Mouse (Mus musculus) heart, embryonic 16.5 days (tissue): Measurements from ENCODE around the gene Rln1. TPM values are rescaled to one million over a fixed set of nuclear protein-coding genes. Genes with fewer than 3 reads are reported as not detected.

Experiments
- ATAC-seq: fragments of 200-750 bp; cut with Nextera tagmentation; replicated peaks from 2 replicates; pipeline ENCODE4 v1.8.0; 2017; ENCODE audit warnings: moderate number of reproducible peaks; ENCODE audit not compliant: insufficient read depth, low FRiP score; ENCODE audit errors: extremely low read depth
- H3K27ac ChIP-seq: fragments of 300-500 bp; sonication (generic); 2 replicates; pipeline ENCODE4 v1.5.1; 2014; ENCODE audit warnings: mild to moderate bottlenecking, low read length, control low read depth, moderate library complexity
- H3K27me3 ChIP-seq: fragments of 300-500 bp; sonication (generic); 2 replicates; pipeline ENCODE4 v1.6.1; 2014; ENCODE audit warnings: low read length, mixed read lengths; ENCODE audit not compliant: control insufficient read depth, insufficient read depth
- H3K36me3 ChIP-seq: fragments of 300-500 bp; sonication (generic); 2 replicates; pipeline ENCODE4 v1.6.1; 2014; ENCODE audit not compliant: control insufficient read depth, insufficient read depth
- H3K4me1 ChIP-seq: fragments of 300-500 bp; sonication (generic); 2 replicates; pipeline ENCODE4 v1.6.1; 2014; ENCODE audit warnings: low read length, mixed read lengths; ENCODE audit not compliant: control insufficient read depth, insufficient read depth
- H3K4me2 ChIP-seq: fragments of 300-500 bp; sonication (generic); 2 replicates; pipeline ENCODE4 v1.6.1; 2014; ENCODE audit warnings: low read depth, mild to moderate bottlenecking, control low read depth, low read length
- H3K4me3 ChIP-seq: fragments of 300-500 bp; sonication (generic); 2 replicates; pipeline ENCODE4 v1.5.1; 2014; ENCODE audit warnings: mild to moderate bottlenecking, control low read depth, low read length
- H3K9ac ChIP-seq: fragments of 300-500 bp; sonication (generic); 2 replicates; pipeline ENCODE4 v1.6.1; 2014; ENCODE audit warnings: low read length, control low read depth
- H3K9me3 ChIP-seq: fragments of 300-500 bp; sonication (generic); replicated peaks from 2 replicates; pipeline ENCODE4 v1.6.1; 2016; ENCODE audit warnings: low read length; ENCODE audit not compliant: control insufficient read depth
- WGBS: fragments of 180-500 bp; shearing (Covaris S2); extraction: QIAGEN DNeasy Blood & Tissue Kit; methylation state at CpG from one replicate; pipeline ENCODE4 v1.1.7; 2014; 5-methylcytosine and 5-hydroxymethylcytosine counted together
- polyA plus RNA-seq: library from polyadenylated mRNA; unstranded; fragments of >200 nt; fragmentation: Nextera tagmentation; extraction: Ambion mirVana; gene quantifications from 2 replicates; pipeline ENCODE4 v1.2.1, GENCODE M21; 2015

Gene Rln1
- polyA plus RNA-seq, 1 experiment from 2014 or later, result not detected

DNA sequence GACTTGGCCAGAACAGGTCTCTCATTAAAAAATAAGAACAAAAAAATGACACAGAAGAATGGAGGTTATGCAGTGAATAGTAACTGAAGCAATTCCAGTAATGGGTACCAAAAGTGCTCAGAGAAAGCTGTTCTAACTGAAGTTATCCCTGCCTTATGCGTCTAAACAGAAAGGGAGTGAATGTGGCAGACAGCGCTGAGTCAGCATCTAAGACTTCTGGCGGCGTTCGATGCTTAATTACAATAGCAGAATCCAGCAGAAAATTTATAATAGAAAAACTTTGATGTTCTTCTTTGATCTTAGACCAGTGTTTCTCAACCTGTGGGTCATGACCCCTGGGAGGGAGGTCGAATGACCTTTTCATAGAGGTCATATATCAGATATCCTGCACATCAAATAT, 11.2 kb upstream of the Rln1 start:
- Histone ChIP-seq H3K36me3 (peaks cover 3% of the 10 kb centered on the region; the same call in 1 of the 2 replicates), H3K27me3 (no peaks in the 10 kb centered on the region), H3K9me3 (no peaks in the 10 kb centered on the region), H3K4me3 (no peak overlapping the region), H3K27ac (no peak overlapping the region), H3K4me2 (no peak overlapping the region), H3K9ac (no peak overlapping the region), H3K4me1 (no peaks in the 10 kb centered on the region)
- 78% methylated on average over 6 of the region's 6 CpGs for WGBS
- no peak for ATAC-seq

DNA sequence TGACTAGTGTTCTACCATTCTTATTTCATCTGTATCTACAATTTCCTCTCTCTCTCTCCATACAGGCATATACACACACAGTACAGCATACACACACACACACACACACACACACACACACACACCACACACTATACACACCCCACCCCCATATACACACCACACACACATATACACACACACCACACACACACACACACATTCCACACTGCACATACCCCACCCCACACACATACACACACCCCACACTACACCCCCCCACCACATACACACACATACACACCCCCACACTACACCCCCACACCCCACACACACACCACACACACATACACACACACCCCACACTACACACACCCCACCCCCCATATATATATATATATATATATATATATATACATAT, 10.4 kb upstream of the Rln1 start:
- Histone ChIP-seq H3K27me3 (no peaks in the 10 kb centered on the region), H3K4me2 (no peak overlapping the region), H3K27ac (no peak overlapping the region), H3K4me3 (no peak overlapping the region), H3K9me3 (no peaks in the 10 kb centered on the region), H3K4me1 (no peaks in the 10 kb centered on the region), H3K36me3 (peaks cover 3% of the 10 kb centered on the region; the same call in 1 of the 2 replicates), H3K9ac (no peak overlapping the region)
- no peak for ATAC-seq

DNA sequence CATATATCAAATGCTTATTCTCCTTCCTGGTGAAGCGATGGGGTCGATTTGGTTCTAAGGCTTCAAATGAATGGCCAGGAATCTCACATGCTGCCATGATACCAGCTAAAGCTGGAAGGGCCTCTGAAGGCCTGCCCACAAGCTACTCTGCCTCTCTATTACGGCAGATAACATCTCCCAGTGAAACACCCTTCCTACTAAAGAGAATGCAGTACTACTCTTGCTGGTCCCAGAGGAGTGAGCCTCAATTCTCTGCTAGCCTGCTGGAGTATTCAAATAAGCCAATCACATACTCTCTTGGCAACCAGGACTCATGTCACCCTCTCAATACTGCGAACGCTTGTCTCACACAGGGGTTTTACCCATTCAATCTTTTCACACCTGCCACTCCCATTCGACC, 7.8 kb upstream of the Rln1 start:
- Histone ChIP-seq H3K36me3 (no peaks in the 10 kb centered on the region), H3K9me3 (no peaks in the 10 kb centered on the region), H3K4me1 (no peaks in the 10 kb centered on the region), H3K27me3 (no peaks in the 10 kb centered on the region), H3K9ac (no peak overlapping the region), H3K4me2 (no peak overlapping the region), H3K27ac (no peak overlapping the region), H3K4me3 (no peak overlapping the region)
- no peak for ATAC-seq
- 66% methylated on average over 6 of the region's 6 CpGs for WGBS

GRCm38 (mm10) chr19:29341029-29341428, 6.6 kb upstream of the Rln1 start:
- no peak for ATAC-seq
- H3K9ac ChIP-seq, result no peak overlapping the region
- no peaks in the 10 kb centered on the region for H3K4me1 ChIP-seq
- H3K36me3 ChIP-seq, result no peaks in the 10 kb centered on the region
- H3K27ac ChIP-seq, result no peak overlapping the region
- no peaks in the 10 kb centered on the region for H3K27me3 ChIP-seq
- no peak overlapping the region for H3K4me3 ChIP-seq
- 75% methylated on average over 4 of the region's 4 CpGs for WGBS
- no peaks in the 10 kb centered on the region for H3K9me3 ChIP-seq
- no peak overlapping the region for H3K4me2 ChIP-seq

DNA sequence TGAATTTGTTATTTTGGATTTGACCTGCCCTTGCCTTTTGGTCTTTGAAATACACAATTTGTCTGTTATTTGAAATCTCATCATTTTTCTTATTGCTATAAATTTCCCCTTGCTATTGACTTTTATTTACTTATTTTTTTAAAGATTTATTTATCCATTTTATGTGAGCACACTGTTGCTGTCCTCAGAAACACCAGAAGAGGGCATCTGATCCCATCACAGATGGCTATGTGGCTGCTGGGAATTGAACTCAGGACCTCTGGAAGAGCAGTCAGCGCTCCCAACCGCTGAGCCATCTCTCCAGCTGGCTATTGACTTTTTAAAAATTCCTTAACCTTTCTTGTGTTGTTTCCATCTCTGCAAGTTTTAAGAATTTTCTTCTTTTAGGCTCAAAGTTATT, 2.2 kb upstream of the Rln1 start:
- Histone ChIP-seq H3K4me3 (no peak overlapping the region), H3K36me3 (no peaks in the 10 kb centered on the region), H3K27me3 (no peaks in the 10 kb centered on the region), H3K9ac (no peak overlapping the region), H3K27ac (no peak overlapping the region), H3K4me1 (peaks cover 3% of the 10 kb centered on the region; the same call in 1 of the 2 replicates), H3K4me2 (no peak overlapping the region), H3K9me3 (no peaks in the 10 kb centered on the region)
- 81% methylated on average over 2 of the region's 2 CpGs for WGBS
- ATAC-seq, result no peak

DNA sequence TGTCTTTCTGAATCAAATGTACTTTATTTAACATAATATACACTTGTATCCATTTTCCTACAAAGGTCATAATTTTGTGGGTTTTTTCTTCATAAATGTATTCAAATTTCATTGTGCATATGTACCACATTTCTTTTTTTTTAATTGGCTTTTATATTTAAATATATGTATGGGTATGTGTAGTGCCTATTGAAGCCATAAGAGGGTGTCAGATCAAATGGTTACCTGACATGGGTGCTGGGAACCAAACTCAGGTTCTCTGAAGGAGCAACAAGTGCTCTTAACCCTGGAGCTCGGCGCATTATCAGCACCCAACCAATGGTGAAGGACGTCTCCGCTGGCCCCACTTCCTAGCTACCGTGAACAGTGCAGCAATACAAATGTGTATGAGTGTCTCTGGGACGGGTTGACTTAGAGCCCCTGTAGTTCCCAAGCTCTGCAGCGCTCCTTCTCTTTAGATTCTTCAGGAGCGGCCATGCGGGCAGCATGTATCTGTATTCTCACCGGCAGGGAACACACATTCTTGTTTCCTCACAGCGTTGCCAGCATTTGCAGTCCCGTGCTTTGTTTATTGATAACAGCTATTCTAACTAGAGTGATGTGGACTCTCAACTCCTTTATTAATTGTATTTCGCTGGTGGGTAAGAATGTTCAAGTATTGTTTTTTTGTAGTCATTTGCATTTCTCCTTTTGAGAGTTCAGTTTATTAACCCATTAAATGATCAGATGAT, 7.5 kb downstream of the Rln1 start:
- ATAC-seq, result no peak

DNA sequence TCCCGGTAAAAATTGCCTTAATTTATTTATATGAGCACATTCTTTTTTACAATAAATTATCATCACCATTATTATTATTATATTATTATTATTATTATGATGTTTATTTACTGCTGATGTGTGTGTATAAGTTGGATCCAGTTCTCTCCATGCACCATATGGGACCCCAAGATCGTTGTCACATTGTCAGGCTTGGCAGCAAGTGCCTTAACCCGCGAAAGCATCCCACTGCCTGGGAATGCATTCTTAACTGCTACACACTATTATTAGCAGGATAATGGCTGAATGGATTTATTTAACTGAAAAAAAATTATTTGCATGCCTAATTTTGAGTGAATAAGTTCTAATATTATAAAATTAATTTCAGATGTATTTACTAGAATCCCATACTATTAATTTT, 8.1 kb downstream of the Rln1 start:
- Histone ChIP-seq H3K9me3 (no peaks in the 10 kb centered on the region), H3K9ac (no peak overlapping the region), H3K4me1 (peaks cover 4% of the 10 kb centered on the region; the same call in 1 of the 2 replicates), H3K4me3 (no peak overlapping the region), H3K36me3 (no peaks in the 10 kb centered on the region), H3K4me2 (no peak overlapping the region), H3K27ac (no peak overlapping the region), H3K27me3 (no peaks in the 10 kb centered on the region)
- ATAC-seq, result no peak
- 79% methylated on average over 4 of the region's 4 CpGs for WGBS

More for the DNA sequence above, 7.5 kb downstream of the Rln1 start:
- WGBS, result 71% methylated on average over 13 of the region's 13 CpGs
- Histone ChIP-seq H3K27me3 (no peaks in the 10 kb centered on the region), H3K27ac (no peak overlapping the region), H3K4me1 (peaks cover 4% of the 10 kb centered on the region; the same call in 1 of the 2 replicates), H3K36me3 (no peaks in the 10 kb centered on the region), H3K9me3 (no peaks in the 10 kb centered on the region), H3K4me3 (no peak overlapping the region), H3K9ac (no peak overlapping the region), H3K4me2 (no peak overlapping the region)

- no peak for ATAC-seq
- H3K9me3 ChIP-seq, result no peaks in the 10 kb centered on the region
- H3K36me3 ChIP-seq, result no peaks in the 10 kb centered on the region
- H3K27ac ChIP-seq, result no peak overlapping the region
- H3K4me2 ChIP-seq, result peak overlapping the region; percentile 70
- 62% methylated on average over 9 of the region's 9 CpGs for WGBS
- no peak overlapping the region for H3K9ac ChIP-seq
- no peaks in the 10 kb centered on the region for H3K27me3 ChIP-seq
- peak overlapping the region; percentile 51 for H3K4me3 ChIP-seq
- H3K4me1 ChIP-seq, result peaks cover 4% of the 10 kb centered on the region; the same call in 1 of the 2 replicates
These were observed 8.7 kb downstream of the Rln1 start for GRCm38 (mm10) chr19:29325852-29326180.

DNA sequence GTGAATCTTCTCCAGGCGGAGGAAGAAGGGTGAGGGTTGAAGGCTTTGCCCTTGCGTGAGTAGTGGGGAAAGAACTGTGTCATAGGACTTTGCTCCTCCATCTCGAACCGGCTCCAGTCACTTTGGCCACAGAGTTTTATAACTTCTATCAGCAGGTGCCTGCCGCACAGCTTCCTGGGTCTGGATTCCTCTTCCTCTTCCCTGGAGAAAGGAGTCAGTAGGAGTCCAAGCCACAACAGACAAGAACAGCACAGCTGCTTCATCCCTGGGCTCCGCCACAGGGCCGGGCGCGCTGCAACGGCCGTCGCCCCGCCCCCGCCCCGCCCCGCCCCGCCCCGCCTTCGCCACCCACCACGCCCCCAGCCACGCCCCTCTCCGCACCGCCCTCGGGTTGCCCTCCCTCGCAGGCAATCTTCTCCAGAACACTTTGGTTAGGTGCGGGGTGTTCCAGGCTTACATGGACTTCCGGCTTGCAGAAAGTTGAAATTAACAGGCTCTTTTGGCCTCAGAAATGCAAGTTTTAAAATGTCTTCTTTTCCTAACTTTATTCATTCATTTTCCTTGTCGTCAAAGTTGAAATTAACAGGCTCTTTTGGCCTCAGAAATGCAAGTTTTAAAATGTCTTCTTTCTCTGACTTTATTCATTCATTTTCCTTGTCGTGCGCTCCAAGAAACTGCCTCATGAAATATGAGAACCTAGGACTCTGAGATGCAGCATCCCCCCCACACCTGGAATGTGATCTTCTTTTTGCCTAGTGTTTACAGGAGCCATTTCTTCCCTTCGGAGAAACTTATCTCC, 9.2 kb downstream of the Rln1 start, which contains the start of gene Insl6:
Gene Insl6 (minus strand): TSS at position 304 of the 799 bp plus-strand sequence.
- H3K27ac ChIP-seq, result no peak within 1 kb of the TSS
- H3K9me3 ChIP-seq, result no peaks in the 10 kb centered on the region
- H3K4me2 ChIP-seq, result peak within 1 kb of the TSS; percentile 70
- peak; percentile 96 for ATAC-seq
- no peaks in the 10 kb centered on the region for H3K36me3 ChIP-seq
- H3K4me3 ChIP-seq, result peak within 1 kb of the TSS; percentile 51
- H3K27me3 ChIP-seq, result no peaks in the 10 kb centered on the region
- 3% methylated on average over 31 of the region's 31 CpGs for WGBS
- peaks cover 4% of the 10 kb centered on the region; the same call in 1 of the 2 replicates for H3K4me1 ChIP-seq
- peak within 1 kb of the TSS; percentile 56 for H3K9ac ChIP-seq
